Mouse (Mus musculus) heart, embryonic 10.5 days (tissue): Measurements from ENCODE around the gene Slc45a2. TPM values are rescaled to one million over a fixed set of nuclear protein-coding genes. Genes with fewer than 3 reads are reported as not detected.
A peak's percentile ranks its signal among the peaks of the same experiment; 100 is the strongest.
"Not testable (repeated sequence)": the region's sequence is repeated elsewhere in the genome, so short reads cannot be mapped to it uniquely, and the experiment has no call there.

Experiments
- DNase-seq: peaks from one replicate; pipeline ENCODE4 v3.0.0-alpha.2; 2017; ENCODE audit warnings: low spot score
- H3K27ac ChIP-seq: fragments of 300-500 bp; sonication (generic); 2 replicates; pipeline ENCODE4 v1.5.1; 2016; ENCODE audit warnings: mild to moderate bottlenecking
- H3K27me3 ChIP-seq: fragments of 300-500 bp; sonication (generic); 2 replicates; pipeline ENCODE4 v1.6.1; 2016; ENCODE audit warnings: mild to moderate bottlenecking; ENCODE audit not compliant: poor library complexity, insufficient read depth, severe bottlenecking
- H3K36me3 ChIP-seq: fragments of 300-500 bp; sonication (generic); 2 replicates; pipeline ENCODE4 v1.6.1; 2016; ENCODE audit warnings: mild to moderate bottlenecking, moderate library complexity
- H3K4me1 ChIP-seq: fragments of 300-500 bp; sonication (generic); 2 replicates; pipeline ENCODE4 v1.6.1; 2016; ENCODE audit warnings: mild to moderate bottlenecking
- H3K4me3 ChIP-seq: fragments of 300-500 bp; sonication (generic); 2 replicates; pipeline ENCODE4 v1.5.1; 2016; ENCODE audit warnings: mild to moderate bottlenecking, moderate library complexity
- H3K9me3 ChIP-seq: fragments of 300-500 bp; sonication (generic); 2 replicates; pipeline ENCODE4 v1.6.1; 2016; ENCODE audit warnings: mild to moderate bottlenecking, moderate library complexity
- WGBS: fragments of 180-500 bp; shearing (Covaris S2); methylation state at CpG from one replicate; pipeline ENCODE4 v1.1.7; 2016; 5-methylcytosine and 5-hydroxymethylcytosine counted together
- polyA plus RNA-seq: library from polyadenylated mRNA; unstranded; fragments of >200 nt; fragmentation: Nextera tagmentation; extraction: Ambion mirVana; gene quantifications from 2 replicates; pipeline ENCODE4 v1.2.1, GENCODE M21; 2016

Slc45a2 gene
- polyA plus RNA-seq, 1 experiment from 2014 or later: 0.16 TPM

GRCm38 (mm10) chr15:10980712-10981111, 19.8 kb upstream of the Slc45a2 start:
- Histone ChIP-seq H3K27ac (peak overlapping the region; percentile 97), H3K9me3 (no peaks in the 10 kb centered on the region), H3K4me3 (peak overlapping the region; percentile 79), H3K36me3 (no peaks in the 10 kb centered on the region), H3K27me3 (no peaks in the 10 kb centered on the region), H3K4me1 (peaks cover 3% of the 10 kb centered on the region)
- 74% methylated on average over 2 of the region's 2 CpGs for WGBS
- no peak for DNase-seq

- H3K36me3 ChIP-seq: no peaks in the 10 kb centered on the region
- DNase-seq: peak; percentile 95
- H3K4me1 ChIP-seq: peaks cover 3% of the 10 kb centered on the region
- WGBS: under 1% methylated on average over 52 of the region's 52 CpGs
- no peaks in the 10 kb centered on the region for H3K27me3 ChIP-seq
- H3K27ac ChIP-seq: peak within 1 kb of the TSS; percentile 97
- no peaks in the 10 kb centered on the region for H3K9me3 ChIP-seq
- peak within 1 kb of the TSS; percentile 79 for H3K4me3 ChIP-seq
These were observed 19.0 kb upstream of the Slc45a2 start, which contains the start of gene Amacr for GRCm38 (mm10) chr15:10981377-10982063. TSS of gene Amacr (plus strand) at chr15:10981756.

- Histone ChIP-seq H3K9me3 (no peaks in the 10 kb centered on the region), H3K4me3 (peak overlapping the region; percentile 79), H3K4me1 (peaks cover 3% of the 10 kb centered on the region), H3K36me3 (0 out of 2 replicates have a peak, but pooled peaks cover 3% of the 10 kb centered on the region), H3K27me3 (no peaks in the 10 kb centered on the region), H3K27ac (peak overlapping the region; percentile 97)
- DNase-seq: no peak
- WGBS: 7% methylated on average over 6 of the region's 6 CpGs
These were observed 18.5 kb upstream of the Slc45a2 start for GRCm38 (mm10) chr15:10982064-10982435.

- no peaks in the 10 kb centered on the region for H3K27me3 ChIP-seq
- peaks cover 14% of the 10 kb centered on the region; the same call in 1 of the 2 replicates for H3K36me3 ChIP-seq
- DNase-seq: no peak
- H3K4me3 ChIP-seq: no peak overlapping the region
- H3K9me3 ChIP-seq: no peaks in the 10 kb centered on the region
- H3K4me1 ChIP-seq: peaks cover 3% of the 10 kb centered on the region
- H3K27ac ChIP-seq: no peak overlapping the region
- WGBS: 79% methylated on average over 6 of the region's 6 CpGs
These were observed 14.8 kb upstream of the Slc45a2 start for GRCm38 (mm10) chr15:10985756-10986155.

- DNase-seq, H3K9me3 ChIP-seq, H3K4me1 ChIP-seq, H3K27ac ChIP-seq, H3K4me3 ChIP-seq, H3K27me3 ChIP-seq: not testable (repeated sequence)
- peaks cover 14% of the 10 kb centered on the region; the same call in 1 of the 2 replicates for H3K36me3 ChIP-seq
- WGBS: 80% methylated on average over 2 of the region's 2 CpGs
These were observed 14.0 kb upstream of the Slc45a2 start for GRCm38 (mm10) chr15:10986477-10986876.

GRCm38 (mm10) chr15:10990411-10990810, 10.1 kb upstream of the Slc45a2 start:
- DNase-seq: no peak
- H3K27ac ChIP-seq: no peak overlapping the region
- H3K27me3 ChIP-seq: no peaks in the 10 kb centered on the region
- H3K4me3 ChIP-seq: no peak overlapping the region
- H3K9me3 ChIP-seq: no peaks in the 10 kb centered on the region
- peaks cover 19% of the 10 kb centered on the region; the same call in 1 of the 2 replicates for H3K36me3 ChIP-seq
- no peaks in the 10 kb centered on the region for H3K4me1 ChIP-seq
- 37% methylated on average over 2 of the region's 2 CpGs for WGBS

- H3K36me3 ChIP-seq: peaks cover 19% of the 10 kb centered on the region; the same call in 1 of the 2 replicates
- no peaks in the 10 kb centered on the region for H3K9me3 ChIP-seq
- no peak overlapping the region for H3K27ac ChIP-seq
- no peaks in the 10 kb centered on the region for H3K27me3 ChIP-seq
- H3K4me3 ChIP-seq: no peak overlapping the region
- H3K4me1 ChIP-seq: no peaks in the 10 kb centered on the region
- WGBS: 100% methylated on average over 1 of the region's 1 CpGs
- DNase-seq: no peak
These were observed 9.0 kb upstream of the Slc45a2 start for GRCm38 (mm10) chr15:10991566-10991965.

- Histone ChIP-seq H3K4me1 (0 out of 2 replicates have a peak, but pooled peaks cover 4% of the 10 kb centered on the region), H3K27ac (no peak overlapping the region), H3K36me3 (peaks cover 4% of the 10 kb centered on the region; the same call in 1 of the 2 replicates), H3K4me3 (no peak overlapping the region), H3K9me3 (no peaks in the 10 kb centered on the region), H3K27me3 (no peaks in the 10 kb centered on the region)
- DNase-seq: no peak
- 41% methylated on average over 5 of the region's 5 CpGs for WGBS
These were observed 689 bp upstream of the Slc45a2 start for GRCm38 (mm10) chr15:10999832-11000231.

GRCm38 (mm10) chr15:11003791-11004190, 3.3 kb downstream of the Slc45a2 start:
- Histone ChIP-seq H3K27ac (no peak overlapping the region), H3K9me3 (no peaks in the 10 kb centered on the region), H3K36me3 (no peaks in the 10 kb centered on the region), H3K4me3 (no peak overlapping the region), H3K4me1 (0 out of 2 replicates have a peak, but pooled peaks cover 4% of the 10 kb centered on the region), H3K27me3 (peaks cover 10% of the 10 kb centered on the region)
- 74% methylated on average over 4 of the region's 4 CpGs for WGBS
- DNase-seq: peak; percentile 54

- DNase-seq: peak; percentile 73
- WGBS: 43% methylated on average over 6 of the region's 6 CpGs
- Histone ChIP-seq H3K4me3 (no peak overlapping the region), H3K27me3 (peaks cover 14% of the 10 kb centered on the region), H3K9me3 (no peaks in the 10 kb centered on the region), H3K27ac (no peak overlapping the region), H3K36me3 (no peaks in the 10 kb centered on the region), H3K4me1 (0 out of 2 replicates have a peak, but pooled peaks cover 4% of the 10 kb centered on the region)
These were observed 4.1 kb downstream of the Slc45a2 start for GRCm38 (mm10) chr15:11004646-11005045.

GRCm38 (mm10) chr15:11008756-11009155, 8.2 kb downstream of the Slc45a2 start:
- Histone ChIP-seq H3K4me3 (no peak overlapping the region), H3K27ac (no peak overlapping the region), H3K36me3 (no peaks in the 10 kb centered on the region), H3K4me1 (no peaks in the 10 kb centered on the region), H3K27me3 (peaks cover 26% of the 10 kb centered on the region), H3K9me3 (no peaks in the 10 kb centered on the region)
- peak; percentile 33 for DNase-seq
- WGBS: 19% methylated on average over 5 of the region's 5 CpGs

GRCm38 (mm10) chr15:11010976-11011548, 10.5 kb downstream of the Slc45a2 start:
- 83% methylated on average over 11 of the region's 11 CpGs for WGBS
- Histone ChIP-seq H3K4me1 (no peaks in the 10 kb centered on the region), H3K4me3 (no peak overlapping the region), H3K9me3 (no peaks in the 10 kb centered on the region), H3K27ac (no peak overlapping the region), H3K27me3 (peaks cover 26% of the 10 kb centered on the region), H3K36me3 (no peaks in the 10 kb centered on the region)
- DNase-seq: peak; percentile 53

- no peak overlapping the region for H3K4me3 ChIP-seq
- peak; percentile 58 for DNase-seq
- H3K27me3 ChIP-seq: peaks cover 12% of the 10 kb centered on the region; the same call in 1 of the 2 replicates
- H3K9me3 ChIP-seq: no peaks in the 10 kb centered on the region
- WGBS: 46% methylated on average over 2 of the region's 2 CpGs
- H3K27ac ChIP-seq: no peak overlapping the region
- no peaks in the 10 kb centered on the region for H3K4me1 ChIP-seq
- no peaks in the 10 kb centered on the region for H3K36me3 ChIP-seq
These were observed 14.4 kb downstream of the Slc45a2 start for GRCm38 (mm10) chr15:11014931-11015330.
